Mouse (Mus musculus): Measurements from ENCODE around the gene Tac4. TPM values are rescaled to one million over a fixed set of nuclear protein-coding genes. Genes with fewer than 3 reads are reported as not detected.

Gene Tac4
- polyA plus RNA-seq, 1 experiment: not detected

- H3K4me3 ChIP-seq (ENCODE audit: insufficient read depth, low read depth, low read length): no peak overlapping the region
- no peak overlapping the region for H3K27ac ChIP-seq (ENCODE audit: insufficient read depth, low read depth, low read length)
- H3K4me1 ChIP-seq (ENCODE audit: control insufficient read depth, insufficient read depth, low read length): peaks cover 7% of the 10 kb centered on the region
- WGBS: 55% methylated on average over 8 of the region's 8 CpGs
- TF ChIP-seq POLR2A (IDR thresholded peaks at IDR 0.05; ENCODE audit: insufficient read depth, low read depth, low read length) (no peak), CTCF (IDR thresholded peaks at IDR 0.05; ENCODE audit: insufficient read depth, low read depth, low read length) (no peak)
These were observed 7.2 kb upstream of the Tac4 start for GRCm38 (mm10) chr11:95254165-95254564.

DNA sequence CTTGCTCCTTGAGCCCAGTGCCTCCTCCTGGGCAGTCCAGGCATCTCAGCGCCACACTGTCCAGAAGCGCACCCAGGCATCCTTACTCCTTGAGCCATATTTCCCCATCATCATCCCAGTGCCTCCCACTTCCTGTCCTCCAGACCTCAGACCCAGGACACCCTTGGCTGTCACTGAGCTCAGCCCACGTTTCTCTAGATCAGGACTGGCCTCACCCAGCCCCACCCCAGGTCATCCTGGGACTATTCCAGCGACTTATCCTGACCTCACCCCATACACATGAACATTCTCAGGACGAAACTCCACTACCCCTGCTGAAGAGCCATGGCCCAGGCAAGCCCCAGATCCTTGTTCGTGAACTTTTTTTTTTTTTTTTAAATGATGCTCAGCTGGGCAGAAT is 5.6 kb upstream of the Tac4 start:
- no peak overlapping the region for H3K27ac ChIP-seq (ENCODE audit: insufficient read depth, low read depth, low read length)
- no peak overlapping the region for H3K4me3 ChIP-seq (ENCODE audit: insufficient read depth, low read depth, low read length)
- 89% methylated on average over 6 of the region's 6 CpGs for WGBS
- H3K4me1 ChIP-seq (ENCODE audit: control insufficient read depth, insufficient read depth, low read length): peaks cover 6% of the 10 kb centered on the region
- TF ChIP-seq CTCF (IDR thresholded peaks at IDR 0.05; ENCODE audit: insufficient read depth, low read depth, low read length) (no peak), POLR2A (IDR thresholded peaks at IDR 0.05; ENCODE audit: insufficient read depth, low read depth, low read length) (no peak)

DNA sequence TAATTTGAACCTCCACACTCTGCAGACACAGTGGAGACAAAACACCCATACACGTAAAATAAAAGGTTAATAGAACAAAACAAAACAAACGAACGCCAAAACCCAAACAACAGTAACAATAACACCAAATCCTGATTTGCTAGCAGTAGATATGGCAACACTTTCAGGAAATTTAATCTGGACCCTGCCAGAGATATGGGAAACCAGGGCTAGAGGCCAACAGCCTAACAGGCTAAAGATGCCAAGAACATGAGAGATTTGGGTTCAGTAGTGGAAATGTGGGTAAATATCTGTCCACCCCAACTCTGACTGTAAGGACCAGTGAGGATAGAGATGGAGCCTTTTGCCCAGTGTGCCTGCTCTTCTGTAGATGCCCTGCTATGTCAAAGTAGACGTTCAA is 3.4 kb upstream of the Tac4 start:
- Histone ChIP-seq H3K4me1 (ENCODE audit: control insufficient read depth, insufficient read depth, low read length) (peaks cover 6% of the 10 kb centered on the region), H3K4me3 (ENCODE audit: insufficient read depth, low read depth, low read length) (no peak overlapping the region), H3K27ac (ENCODE audit: insufficient read depth, low read depth, low read length) (no peak overlapping the region)
- TF ChIP-seq POLR2A (IDR thresholded peaks at IDR 0.05; ENCODE audit: insufficient read depth, low read depth, low read length) (no peak), CTCF (IDR thresholded peaks at IDR 0.05; ENCODE audit: insufficient read depth, low read depth, low read length) (no peak)
- WGBS: 70% methylated on average over 4 of the region's 4 CpGs

DNA sequence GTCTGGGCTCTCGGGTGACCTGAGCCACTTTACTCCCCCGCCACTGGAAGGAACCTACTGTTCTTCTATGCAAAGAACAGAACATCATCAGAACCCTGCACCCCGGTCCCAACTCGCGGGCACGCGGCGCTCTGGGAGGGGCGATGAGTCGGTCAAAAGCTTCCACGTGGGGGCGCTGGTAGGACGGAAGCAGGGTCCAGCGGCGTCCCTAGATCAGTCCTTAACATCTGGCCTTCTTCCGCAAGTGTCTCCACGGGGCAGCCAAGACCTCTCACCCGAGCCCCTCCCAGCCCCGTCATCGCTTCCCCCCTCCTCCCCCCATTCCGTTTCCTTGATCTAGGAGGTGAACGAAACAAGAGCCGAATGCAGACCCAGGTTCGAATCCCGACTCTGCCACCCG is 2.8 kb upstream of the Tac4 start:
- 2% methylated on average over 26 of the region's 26 CpGs for WGBS
- Histone ChIP-seq H3K4me1 (ENCODE audit: control insufficient read depth, insufficient read depth, low read length) (peaks cover 6% of the 10 kb centered on the region), H3K4me3 (ENCODE audit: insufficient read depth, low read depth, low read length) (peak overlapping the region; percentile 52), H3K27ac (ENCODE audit: insufficient read depth, low read depth, low read length) (no peak overlapping the region)
- TF ChIP-seq CTCF (IDR thresholded peaks at IDR 0.05; ENCODE audit: insufficient read depth, low read depth, low read length) (peak; percentile 35; the same call in 1 of the 2 replicates), POLR2A (IDR thresholded peaks at IDR 0.05; ENCODE audit: insufficient read depth, low read depth, low read length) (no peak)

- WGBS: 2% methylated on average over 73 of the region's 73 CpGs
- TF ChIP-seq CTCF (IDR thresholded peaks at IDR 0.05; ENCODE audit: insufficient read depth, low read depth, low read length) (peak; percentile 100), POLR2A (IDR thresholded peaks at IDR 0.05; ENCODE audit: insufficient read depth, low read depth, low read length) (no peak)
- no peak overlapping the region for H3K27ac ChIP-seq (ENCODE audit: insufficient read depth, low read depth, low read length)
- H3K4me3 ChIP-seq (ENCODE audit: insufficient read depth, low read depth, low read length): peak overlapping the region; percentile 52
- H3K4me1 ChIP-seq (ENCODE audit: control insufficient read depth, insufficient read depth, low read length): peaks cover 9% of the 10 kb centered on the region
These were observed 2.1 kb upstream of the Tac4 start for GRCm38 (mm10) chr11:95259088-95259849.

GRCm38 (mm10) chr11:95263816-95264454 is 2.6 kb downstream of the Tac4 start:
- no peak overlapping the region for H3K4me3 ChIP-seq (ENCODE audit: insufficient read depth, low read depth, low read length)
- H3K4me1 ChIP-seq (ENCODE audit: control insufficient read depth, insufficient read depth, low read length): peaks cover 9% of the 10 kb centered on the region
- no peak for TF ChIP-seq CTCF (IDR thresholded peaks at IDR 0.05; ENCODE audit: insufficient read depth, low read depth, low read length)
- no peak for TF ChIP-seq POLR2A (IDR thresholded peaks at IDR 0.05; ENCODE audit: insufficient read depth, low read depth, low read length)
- H3K27ac ChIP-seq (ENCODE audit: insufficient read depth, low read depth, low read length): no peak overlapping the region
- 55% methylated on average over 11 of the region's 11 CpGs for WGBS

- Histone ChIP-seq H3K4me3 (ENCODE audit: insufficient read depth, low read depth, low read length) (no peak overlapping the region), H3K4me1 (ENCODE audit: control insufficient read depth, insufficient read depth, low read length) (peaks cover 7% of the 10 kb centered on the region), H3K27ac (ENCODE audit: insufficient read depth, low read depth, low read length) (no peak overlapping the region)
- TF ChIP-seq POLR2A (IDR thresholded peaks at IDR 0.05; ENCODE audit: insufficient read depth, low read depth, low read length): no peak
- TF ChIP-seq CTCF (IDR thresholded peaks at IDR 0.05; ENCODE audit: insufficient read depth, low read depth, low read length): no peak
- 81% methylated on average over 4 of the region's 4 CpGs for WGBS
These were observed 3.2 kb downstream of the Tac4 start for GRCm38 (mm10) chr11:95264455-95265013.

DNA sequence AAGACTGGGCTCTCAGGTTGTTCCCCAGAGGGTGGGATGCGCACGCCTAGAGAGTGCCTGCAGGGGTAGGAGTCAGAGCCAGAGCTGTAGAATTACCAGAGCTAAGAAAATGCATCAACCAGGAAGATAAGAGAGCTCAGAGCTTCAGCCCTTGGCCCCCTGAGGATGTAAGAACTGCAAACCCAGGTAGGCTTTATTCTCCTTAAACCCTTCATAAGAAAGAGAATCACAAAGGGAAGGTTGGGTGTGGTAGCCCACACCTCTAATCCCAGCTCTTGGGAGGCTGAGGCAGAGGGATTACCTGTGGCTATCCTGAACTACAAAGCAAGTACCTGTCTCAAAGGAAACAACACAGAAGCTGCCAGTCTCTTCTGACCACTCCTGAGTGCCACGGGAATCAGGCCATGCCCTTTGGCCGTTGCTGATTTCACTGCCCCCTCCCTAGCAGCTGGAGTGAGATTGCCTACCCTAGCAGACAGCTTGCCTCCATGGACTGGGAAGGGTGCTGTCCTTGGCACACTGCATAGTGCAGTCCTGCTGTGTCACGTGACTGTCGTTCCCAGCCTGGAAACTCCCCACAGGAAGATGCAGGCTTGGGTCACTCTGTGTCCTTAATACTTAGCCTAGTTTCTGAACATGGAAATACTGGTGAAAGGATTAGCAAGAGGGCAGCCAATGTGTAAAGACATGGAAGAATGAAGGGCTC is 5.4 kb downstream of the Tac4 start:
- WGBS: 50% methylated on average over 6 of the region's 6 CpGs
- no peak overlapping the region for H3K4me3 ChIP-seq (ENCODE audit: insufficient read depth, low read depth, low read length)
- H3K27ac ChIP-seq (ENCODE audit: insufficient read depth, low read depth, low read length): no peak overlapping the region
- no peak for TF ChIP-seq CTCF (IDR thresholded peaks at IDR 0.05; ENCODE audit: insufficient read depth, low read depth, low read length)
- TF ChIP-seq POLR2A (IDR thresholded peaks at IDR 0.05; ENCODE audit: insufficient read depth, low read depth, low read length): no peak
- H3K4me1 ChIP-seq (ENCODE audit: control insufficient read depth, insufficient read depth, low read length): peaks cover 6% of the 10 kb centered on the region
